Mouse (Mus musculus) fat pad, adult 2 months (tissue): Measurements from ENCODE around the gene AI597479.

Experiments used
- DNase-seq: peaks from one replicate; pipeline ENCODE4 v3.0.0-alpha.2; 2011; ENCODE audit warnings: low read depth, low spot score; ENCODE audit errors: extremely low read depth

The AI597479 gene

DNA sequence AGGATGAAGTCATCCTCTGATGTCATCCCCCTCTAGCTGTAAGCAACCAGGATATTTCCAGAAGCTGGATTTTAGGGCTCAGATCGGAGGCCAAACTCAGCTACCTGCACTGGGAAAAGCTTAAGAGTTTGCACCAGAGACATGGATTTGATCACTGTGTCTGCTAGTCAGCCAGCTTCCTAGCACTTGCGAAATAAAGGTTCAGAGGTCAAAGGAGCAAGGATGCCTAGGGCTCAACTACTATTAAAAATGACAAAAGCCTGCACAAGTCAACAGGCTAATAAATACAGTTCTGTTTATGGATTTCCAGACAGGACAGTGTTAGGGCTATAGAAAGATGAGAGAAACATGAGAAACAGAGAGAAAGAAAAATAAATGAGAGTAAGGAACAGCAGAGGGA lies 59.4 kb downstream of the AI597479 start:
- DNase-seq: no peak

DNA sequence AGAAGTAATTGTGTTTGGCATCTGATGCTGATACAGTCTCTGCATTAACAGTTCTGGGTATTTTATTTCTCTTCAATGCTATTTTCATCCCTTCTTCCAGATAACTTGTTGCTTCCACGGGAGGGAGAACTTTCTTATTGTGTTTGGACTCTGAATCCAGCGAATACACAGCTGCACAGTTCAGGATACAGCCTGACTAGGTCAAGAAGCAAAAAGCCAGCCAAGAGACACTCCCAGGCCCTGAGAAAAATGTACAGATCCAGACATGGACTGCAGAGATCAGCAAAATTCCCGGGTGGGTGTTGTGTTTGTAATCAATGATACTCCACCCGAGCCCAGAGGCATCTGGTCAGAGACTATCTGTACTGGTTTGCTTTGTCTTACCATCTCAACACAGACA lies 60.9 kb downstream of the AI597479 start:
- DNase-seq: no peak

DNA sequence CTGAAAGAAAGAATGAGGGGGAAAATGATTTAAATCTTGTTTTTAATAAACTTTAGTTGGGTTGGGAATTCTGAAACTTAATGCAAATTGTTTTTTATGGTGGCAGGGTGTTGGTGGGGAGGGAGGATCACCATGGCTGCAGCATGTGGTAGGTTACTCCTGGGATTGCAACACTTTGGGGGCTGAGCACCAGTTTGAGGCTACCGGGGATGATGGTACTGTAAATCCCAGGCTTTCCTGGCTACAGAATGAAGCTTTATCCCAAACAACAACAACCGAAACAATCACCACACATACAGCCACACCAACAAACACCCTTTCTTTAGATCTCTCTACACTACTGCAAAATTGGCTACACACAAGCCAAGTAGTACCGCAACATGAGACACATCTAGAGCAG lies 63.9 kb downstream of the AI597479 start:
- DNase-seq: no peak

DNA sequence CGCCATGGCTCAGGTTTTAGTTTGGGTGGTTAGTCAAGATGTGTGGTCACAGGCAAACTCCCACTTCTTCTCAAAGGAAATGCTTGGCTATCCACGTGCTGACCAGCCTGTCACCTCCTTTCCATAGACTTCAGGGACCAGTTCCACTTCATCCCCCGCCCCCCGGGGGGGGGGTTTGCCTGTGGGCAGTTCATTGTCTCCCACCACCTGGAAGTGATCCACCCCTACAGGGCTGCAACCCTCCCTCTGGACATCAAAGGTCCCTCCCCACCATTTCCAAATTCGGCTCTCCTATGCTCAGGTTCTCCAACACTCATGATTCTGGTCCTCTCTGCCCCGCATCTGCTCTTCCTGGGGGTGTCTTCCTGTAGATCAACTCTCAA lies 64.6 kb downstream of the AI597479 start:
- DNase-seq: no peak

DNA sequence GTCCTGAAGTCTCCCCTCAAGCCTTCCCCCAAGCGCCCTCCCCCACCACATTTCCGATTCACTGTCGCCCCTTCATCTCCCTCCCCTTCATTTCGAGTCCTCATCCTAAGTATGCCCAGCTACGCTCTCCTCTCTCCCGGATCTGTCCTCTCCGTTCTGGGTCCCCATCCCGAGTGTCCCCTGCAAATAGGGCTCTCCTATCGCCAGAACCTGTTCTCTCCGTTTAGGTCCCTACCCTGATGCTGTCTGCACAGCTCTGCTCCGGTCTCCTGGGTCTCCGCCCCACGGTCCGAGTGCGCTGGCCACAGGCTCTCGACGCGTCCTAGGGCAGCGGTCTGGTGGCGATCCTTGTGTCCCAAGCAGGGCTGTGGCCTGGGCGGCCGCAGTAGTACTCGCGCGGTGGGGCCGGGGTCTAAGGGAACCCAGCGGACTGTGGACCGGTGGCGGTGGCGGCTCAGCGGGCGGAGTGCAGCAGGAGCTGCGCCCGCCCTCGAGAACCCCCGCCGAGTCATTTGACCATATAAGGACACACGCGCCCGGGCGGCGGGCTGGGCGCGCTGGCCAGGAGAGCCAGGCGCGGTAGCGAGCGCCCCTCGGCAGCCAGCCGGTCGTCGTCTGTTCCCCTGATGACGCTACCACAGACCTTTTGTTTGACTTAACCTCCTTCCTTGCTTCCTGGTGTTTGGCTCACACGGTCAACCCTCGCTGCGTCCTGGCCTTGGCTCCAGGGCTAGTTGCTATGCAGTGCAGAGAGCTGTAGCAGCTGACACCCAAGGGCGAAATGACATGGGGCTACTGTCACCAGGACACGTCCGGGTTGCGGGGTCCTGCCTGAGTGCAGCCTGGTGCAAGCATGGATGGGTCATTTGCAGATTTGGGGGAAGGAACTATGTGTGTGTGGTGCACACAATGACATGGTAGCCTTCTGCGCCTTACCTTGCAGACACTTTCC lies 65.2 kb downstream of the AI597479 start:
- no peak for DNase-seq

DNA sequence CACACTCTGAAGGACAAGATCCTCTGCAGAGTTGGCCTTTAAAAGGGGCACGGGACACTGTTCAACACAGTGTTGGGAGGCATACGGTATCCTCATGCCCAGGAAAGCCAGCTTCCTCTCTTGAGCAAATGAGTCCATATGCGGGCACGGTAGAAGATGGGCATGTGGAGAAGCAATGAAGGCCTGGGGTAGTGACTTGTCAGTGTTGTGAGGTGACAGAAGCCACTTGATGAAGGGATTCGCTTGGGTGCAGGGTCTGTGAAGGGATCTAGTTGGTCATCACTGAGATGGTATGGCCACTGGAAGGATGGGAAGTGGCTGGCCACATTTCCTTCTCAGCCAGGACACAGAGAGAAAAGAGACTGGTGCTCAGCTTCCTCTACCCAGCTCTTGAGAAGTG lies 66.1 kb downstream of the AI597479 start:
- DNase-seq: no peak
